In genomic region chr1:183040847-183041382, GRCm38 (mm10) we compare ENCODE assay signal across 8 mouse cellular contexts.
DNase-seq lines count a peak whose midpoint lies in the region; ATAC-seq and TF ChIP-seq lines count a peak whose summit lies in the region.

No protein-coding gene starts in this region.

- TF ChIP-seq CTCF in layer of hippocampus, adult 2 months (conservative IDR thresholded peaks at IDR 0.05): peak; percentile 20; the same call in 1 of the 2 replicates

- H3K27ac ChIP-seq in layer of hippocampus, adult 2 months: no peak overlapping the region

- no peak for DNase-seq in layer of hippocampus, adult 2 months (ENCODE audit: low spot score in 2 of 2)
- no peak for DNase-seq in layer of hippocampus, postnatal 25 days (ENCODE audit: extremely low spot score in 1 of 2, low spot score in 1 of 2)
- DNase-seq in kidney, adult 11 months: peak; percentile 43
- peak; percentile 45 for DNase-seq in lung, postnatal 25 days (ENCODE audit: low spot score)
- no peak for DNase-seq in embryo, embryonic 9.5 days (ENCODE audit: extremely low spot score)
- no peak for DNase-seq in left cerebral cortex, adult 11 months (ENCODE audit: low spot score)
- DNase-seq in urinary bladder, postnatal 25 days (ENCODE audit: low spot score): no peak

- no peak overlapping the region for H3K4me3 ChIP-seq in layer of hippocampus, adult 2 months

- ATAC-seq in common myeloid progenitor, adult 5-6 weeks (replicated peaks; ENCODE audit: low read depth, poor library complexity, severe bottlenecking): peak; percentile 72

Comparison
In these comparisons a context has a peak if more than half of its experiments do, and no peak if none do; other contexts are left out.
1. DNase-seq: peak in kidney, adult 11 months (single experiment) and lung, postnatal 25 days (single experiment); none in layer of hippocampus, adult 2 months (0 of 2), layer of hippocampus, postnatal 25 days (0 of 2), embryo, embryonic 9.5 days (single experiment), left cerebral cortex, adult 11 months (single experiment) and urinary bladder, postnatal 25 days (single experiment).